Mouse (Mus musculus) midbrain, postnatal 0 days (tissue): ENCODE measurements around the gene Gm15013. TPM values are rescaled to one million over a fixed set of nuclear protein-coding genes. Genes with fewer than 3 reads are reported as not detected.

Experiments
- ATAC-seq: fragments of 200-750 bp; cut with Nextera tagmentation; 2 replicates; pipeline ENCODE4 v1.8.0; 2017; ENCODE audit warnings: moderate number of reproducible peaks, mild to moderate bottlenecking, moderate TSS enrichment, moderate library complexity; ENCODE audit not compliant: low FRiP score
- DNase-seq: peaks from one replicate; pipeline ENCODE4 v3.0.0-alpha.2; 2015; ENCODE audit warnings: low spot score
- H3K27ac ChIP-seq: fragments of 300-500 bp; sonication (generic); 2 replicates; pipeline ENCODE4 v1.5.1; 2014; ENCODE audit warnings: low read depth, mild to moderate bottlenecking, low read length, mixed read lengths
- H3K27me3 ChIP-seq: fragments of 300-500 bp; sonication (generic); 2 replicates; pipeline ENCODE4 v1.6.1; 2014; ENCODE audit warnings: low read length, control low read depth, mixed read lengths; ENCODE audit not compliant: insufficient read depth
- H3K36me3 ChIP-seq: fragments of 300-500 bp; sonication (generic); 2 replicates; pipeline ENCODE4 v1.6.1; 2014; ENCODE audit warnings: low read length, control low read depth, mixed read lengths; ENCODE audit not compliant: insufficient read depth
- H3K4me1 ChIP-seq: fragments of 300-500 bp; sonication (generic); 2 replicates; pipeline ENCODE4 v1.6.1; 2014; ENCODE audit warnings: mild to moderate bottlenecking, control low read depth, antibody characterized with exemption, low read length, mixed read lengths; ENCODE audit not compliant: insufficient read depth
- H3K4me2 ChIP-seq: fragments of 300-500 bp; sonication (generic); 2 replicates; pipeline ENCODE4 v1.6.1; 2014; ENCODE audit warnings: low read depth, mild to moderate bottlenecking, low read length, mixed read lengths; ENCODE audit not compliant: poor library complexity, severe bottlenecking
- H3K4me3 ChIP-seq: fragments of 300-500 bp; sonication (generic); 2 replicates; pipeline ENCODE4 v1.5.1; 2014; ENCODE audit warnings: low read depth, mild to moderate bottlenecking, low read length, moderate library complexity
- H3K9ac ChIP-seq: fragments of 300-500 bp; sonication (generic); replicated peaks from 2 replicates; pipeline ENCODE4 v1.6.1; 2014; ENCODE audit warnings: mild to moderate bottlenecking, low read length, moderate library complexity, mixed read lengths; ENCODE audit not compliant: poor library complexity, severe bottlenecking
- H3K9me3 ChIP-seq: fragments of 300-500 bp; sonication (generic); 2 replicates; pipeline ENCODE4 v1.6.1; 2016; ENCODE audit warnings: low read length, control low read depth
- CTCF ChIP-seq: IDR thresholded peaks from 2 replicates; pipeline ENCODE4 v1.5.1; 2016; ENCODE audit warnings: antibody characterized with exemption, mild to moderate bottlenecking
- WGBS: fragments of 180-500 bp; shearing (Covaris S2); extraction: QIAGEN DNeasy Blood & Tissue Kit; methylation state at CpG from one replicate; pipeline ENCODE4 v1.1.7; 2014; 5-methylcytosine and 5-hydroxymethylcytosine counted together
- polyA plus RNA-seq: library from polyadenylated mRNA; unstranded; fragments of >200 nt; fragmentation: Nextera tagmentation; extraction: Ambion mirVana; gene quantifications from 2 replicates; pipeline ENCODE4 v1.2.1, GENCODE M21; 2015
- total RNA-seq: library from RNA; depleted of rRNA; stranded (reverse); fragments of >200 nt; gene quantifications from 2 replicates; pipeline ENCODE4 v1.2.3, GENCODE M21; 2014; rRNA removed

Gene Gm15013
- total and polyA plus RNA-seq, 2 experiments from 2014 or later, result not detected

GRCm38 (mm10) chrX:139722350-139722749, 8.1 kb upstream of the Gm15013 start:
- Histone ChIP-seq H3K4me1 (no peaks in the 10 kb centered on the region), H3K27me3 (0 out of 2 replicates have a peak, but pooled peaks cover 3% of the 10 kb centered on the region), H3K9ac (no peak overlapping the region), H3K4me2 (no peak overlapping the region), H3K27ac (no peak overlapping the region), H3K36me3 (no peaks in the 10 kb centered on the region), H3K9me3 (no peaks in the 10 kb centered on the region), H3K4me3 (no peak overlapping the region)
- DNase-seq, result no peak
- ATAC-seq, result no peak
- 97% methylated on average over 2 of the region's 2 CpGs for WGBS
- no peak for TF ChIP-seq CTCF

DNA sequence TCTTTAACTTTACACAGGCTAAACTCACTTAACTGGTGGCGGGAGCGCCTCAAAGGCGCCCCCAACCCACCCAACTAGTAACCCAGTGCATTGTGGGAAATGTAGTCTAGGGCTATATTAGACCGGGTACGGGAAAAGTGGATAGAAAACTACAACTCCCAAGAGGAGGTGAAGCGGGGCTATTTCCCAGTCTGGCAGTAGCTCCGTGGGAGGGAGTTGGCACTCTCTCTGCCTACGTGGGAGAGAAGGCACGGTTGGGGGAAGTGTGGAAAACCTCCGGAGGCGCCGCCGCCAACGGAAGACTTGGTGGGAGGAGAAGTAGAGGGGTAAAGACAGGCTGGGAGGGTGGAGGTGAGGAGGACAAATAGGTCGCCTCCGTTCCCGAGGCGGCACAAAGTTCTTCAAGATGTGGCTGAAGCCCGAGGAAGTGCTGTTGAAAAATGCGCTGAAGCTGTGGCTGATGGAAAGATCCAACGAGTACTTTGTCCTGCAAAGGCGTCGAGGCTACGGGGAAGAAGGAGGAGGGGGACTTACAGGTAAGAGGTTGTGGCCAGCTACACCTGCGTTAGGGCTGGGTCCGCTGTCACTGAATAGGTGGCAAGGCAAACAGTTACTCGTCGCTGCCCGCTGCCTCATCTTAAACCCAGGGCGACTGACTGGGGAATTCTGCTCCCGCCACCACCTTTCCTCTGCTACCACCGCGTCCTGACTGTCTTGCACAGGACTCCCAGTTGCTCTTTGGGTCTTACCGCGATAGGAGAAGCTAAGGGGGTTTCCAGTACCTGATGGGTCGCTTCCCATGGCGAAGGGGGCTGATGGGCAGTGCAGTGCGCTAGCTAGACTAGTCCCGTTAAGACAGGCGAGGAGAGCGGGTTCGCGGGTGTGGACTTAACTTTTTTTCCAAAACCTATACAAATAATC, 29.2 kb downstream of the Gm15013 start, which contains the start of gene Tbc1d8b:
Gene Tbc1d8b, plus strand, starts transcription at position 222 of the 921 bp plus-strand sequence.
- H3K9ac ChIP-seq, result no peak within 1 kb of the TSS
- peak; percentile 96 for ATAC-seq
- H3K27me3 ChIP-seq, result no peaks in the 10 kb centered on the region; the same call in 1 of the 2 replicates
- TF ChIP-seq CTCF, result no peak
- WGBS, result 16% methylated on average over 40 of the region's 43 CpGs
- peak within 1 kb of the TSS; percentile 73 for H3K4me2 ChIP-seq
- H3K4me3 ChIP-seq, result peak within 1 kb of the TSS; percentile 48
- H3K4me1 ChIP-seq, result no peaks in the 10 kb centered on the region
- H3K9me3 ChIP-seq, result no peaks in the 10 kb centered on the region
- H3K36me3 ChIP-seq, result no peaks in the 10 kb centered on the region
- no peak within 1 kb of the TSS for H3K27ac ChIP-seq
- peak; percentile 92 for DNase-seq

- WGBS, result 25% methylated on average over 8 of the region's 8 CpGs
- H3K4me2 ChIP-seq, result peak overlapping the region; percentile 73
- H3K4me1 ChIP-seq, result no peaks in the 10 kb centered on the region
- DNase-seq (no peak), ATAC-seq (no peak; the same call in 1 of the 2 replicates)
- no peak overlapping the region for H3K27ac ChIP-seq
- H3K4me3 ChIP-seq, result peak overlapping the region; percentile 48
- no peak for TF ChIP-seq CTCF
- no peaks in the 10 kb centered on the region for H3K36me3 ChIP-seq
- no peak overlapping the region for H3K9ac ChIP-seq
- no peaks in the 10 kb centered on the region; the same call in 1 of the 2 replicates for H3K27me3 ChIP-seq
- no peaks in the 10 kb centered on the region for H3K9me3 ChIP-seq
Measured at GRCm38 (mm10) chrX:139684410-139684774, 29.9 kb downstream of the Gm15013 start.

GRCm38 (mm10) chrX:139665829-139666228, 48.5 kb downstream of the Gm15013 start:
- Histone ChIP-seq H3K4me3 (no peak overlapping the region), H3K4me1 (no peaks in the 10 kb centered on the region), H3K27me3 (no peaks in the 10 kb centered on the region), H3K9ac (no peak overlapping the region), H3K27ac (no peak overlapping the region), H3K4me2 (no peak overlapping the region), H3K36me3 (no peaks in the 10 kb centered on the region), H3K9me3 (no peaks in the 10 kb centered on the region)
- ATAC-seq (no peak), DNase-seq (peak; percentile 31)
- TF ChIP-seq CTCF, result peak; percentile 60
- WGBS, result 70% methylated on average over 2 of the region's 2 CpGs

Other genes starting within 250 kb of the Gm15013 start
- gene D330045A20Rik, start 234.1 kb downstream of the Gm15013 start, total RNA-seq, result 0.60 and 0.61 TPM in 2 replicates
- 1.4 and 1.7 TPM in 2 replicates for gene D330045A20Rik, start 234.1 kb downstream of the Gm15013 start, polyA plus RNA-seq
- gene Rnf128, start 151.2 kb downstream of the Gm15013 start, total RNA-seq, result 7.0 and 8.3 TPM in 2 replicates
- 8.5 and 10.0 TPM in 2 replicates for gene Rnf128, start 151.2 kb downstream of the Gm15013 start, polyA plus RNA-seq
- 0.71 and 0.85 TPM in 2 replicates for gene Tbc1d8b, start 29.5 kb downstream of the Gm15013 start, total RNA-seq
- gene Tbc1d8b, start 29.5 kb downstream of the Gm15013 start, polyA plus RNA-seq, result 0.27 TPM in 2 replicates
- not detected in 2 replicates for gene Ripply1, start 67.9 kb upstream of the Gm15013 start, total RNA-seq
- gene Ripply1, start 67.9 kb upstream of the Gm15013 start, polyA plus RNA-seq, result not detected in 2 replicates
- gene Cldn2, start 86.3 kb upstream of the Gm15013 start, total RNA-seq, result 0.52 and 1.4 TPM in 2 replicates
- 0.25 and 0.31 TPM in 2 replicates for gene Cldn2, start 86.3 kb upstream of the Gm15013 start, polyA plus RNA-seq
- 2.6 and 10.2 TPM in 2 replicates for gene Morc4, start 157.2 kb upstream of the Gm15013 start, total RNA-seq
- gene Morc4, start 157.2 kb upstream of the Gm15013 start, polyA plus RNA-seq, result 2.5 and 3.1 TPM in 2 replicates